Mouse (Mus musculus): ENCODE measurements around the gene Slc26a11. TPM values are rescaled to one million over a fixed set of nuclear protein-coding genes. Genes with fewer than 3 reads are reported as not detected.
"Not testable (repeated sequence)": the region's sequence is repeated elsewhere in the genome, so short reads cannot be mapped to it uniquely, and the experiment has no call there.

The Slc26a11 gene
- polyA plus RNA-seq, 1 experiment = 28.3 TPM

- WGBS = 82% methylated on average over 9 of the region's 9 CpGs
- no peak for DNase-seq (ENCODE audit: low read depth in 1 of 2, low spot score in 2 of 2)
- H3K27me3 ChIP-seq (ENCODE audit: control insufficient read depth, insufficient read depth, low read length) = no peaks in the 10 kb centered on the region
- H3K4me3 ChIP-seq (ENCODE audit: extremely low read depth, insufficient read depth, insufficient read length) = no peak overlapping the region
- no peak for TF ChIP-seq CTCF (IDR thresholded peaks at IDR 0.05; ENCODE audit: extremely low read depth, insufficient read depth, insufficient read length, insufficient replicate concordance)
- TF ChIP-seq POLR2A (IDR thresholded peaks at IDR 0.05; ENCODE audit: low read depth, low read length) = no peak
- peaks cover 12% of the 10 kb centered on the region; the same call in 1 of the 2 replicates for H3K4me1 ChIP-seq (ENCODE audit: control insufficient read depth, insufficient read depth, insufficient read length)
- H3K27ac ChIP-seq (ENCODE audit: insufficient read depth, low read length) = no peak overlapping the region
- H3K36me3 ChIP-seq (ENCODE audit: control insufficient read depth, insufficient read depth, low read length) = peaks cover 5% of the 10 kb centered on the region
These were observed 26.4 kb downstream of the Slc26a11 start for GRCm38 (mm10) chr11:119381631-119382337.

GRCm38 (mm10) chr11:119382338-119382850 is 27.0 kb downstream of the Slc26a11 start:
- TF ChIP-seq POLR2A (IDR thresholded peaks at IDR 0.05; ENCODE audit: low read depth, low read length) (no peak), CTCF (IDR thresholded peaks at IDR 0.05; ENCODE audit: extremely low read depth, insufficient read depth, insufficient read length, insufficient replicate concordance) (no peak)
- WGBS = 31% methylated on average over 6 of the region's 6 CpGs
- H3K27me3 ChIP-seq (ENCODE audit: control insufficient read depth, insufficient read depth, low read length) = no peaks in the 10 kb centered on the region
- DNase-seq (ENCODE audit: low read depth in 1 of 2, low spot score in 2 of 2) = no peak
- peaks cover 5% of the 10 kb centered on the region for H3K36me3 ChIP-seq (ENCODE audit: control insufficient read depth, insufficient read depth, low read length)
- no peak overlapping the region for H3K4me3 ChIP-seq (ENCODE audit: extremely low read depth, insufficient read depth, insufficient read length)
- H3K27ac ChIP-seq (ENCODE audit: insufficient read depth, low read length) = no peak overlapping the region
- H3K4me1 ChIP-seq (ENCODE audit: control insufficient read depth, insufficient read depth, insufficient read length) = peaks cover 12% of the 10 kb centered on the region; the same call in 1 of the 2 replicates

DNA sequence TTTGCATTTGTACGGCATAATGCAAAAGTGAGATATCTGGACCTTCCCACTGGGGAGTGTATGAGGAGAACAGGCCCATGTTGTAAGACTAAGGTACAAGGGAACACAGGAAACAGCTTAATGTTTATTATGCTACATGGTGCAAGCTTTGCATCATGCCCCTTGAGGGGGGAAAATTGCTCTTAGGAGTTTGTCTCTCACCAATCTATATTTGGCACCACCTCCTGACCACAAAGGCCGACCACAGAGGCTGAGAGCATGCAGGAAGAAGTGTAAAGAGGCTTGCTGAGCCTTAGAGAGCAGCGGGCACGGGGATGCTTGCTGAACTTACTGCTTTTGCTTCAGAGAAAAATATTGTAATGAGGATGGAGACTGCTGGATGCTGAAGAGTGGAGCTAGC is 29.5 kb downstream of the Slc26a11 start:
- Histone ChIP-seq H3K4me3 (ENCODE audit: extremely low read depth, insufficient read depth, insufficient read length) (no peak overlapping the region), H3K36me3 (ENCODE audit: control insufficient read depth, insufficient read depth, low read length) (peaks cover 3% of the 10 kb centered on the region), H3K4me1 (ENCODE audit: control insufficient read depth, insufficient read depth, insufficient read length) (peaks cover 17% of the 10 kb centered on the region), H3K27me3 (ENCODE audit: control insufficient read depth, insufficient read depth, low read length) (no peaks in the 10 kb centered on the region), H3K27ac (ENCODE audit: insufficient read depth, low read length) (peak overlapping the region; percentile 52; the same call in 1 of the 2 replicates)
- peak; percentile 43 to 72 for DNase-seq (ENCODE audit: low read depth in 1 of 2, low spot score in 2 of 2)
- 9% methylated on average over 4 of the region's 4 CpGs for WGBS
- no peak for TF ChIP-seq CTCF (IDR thresholded peaks at IDR 0.05; ENCODE audit: extremely low read depth, insufficient read depth, insufficient read length, insufficient replicate concordance)
- no peak for TF ChIP-seq POLR2A (IDR thresholded peaks at IDR 0.05; ENCODE audit: low read depth, low read length)

DNA sequence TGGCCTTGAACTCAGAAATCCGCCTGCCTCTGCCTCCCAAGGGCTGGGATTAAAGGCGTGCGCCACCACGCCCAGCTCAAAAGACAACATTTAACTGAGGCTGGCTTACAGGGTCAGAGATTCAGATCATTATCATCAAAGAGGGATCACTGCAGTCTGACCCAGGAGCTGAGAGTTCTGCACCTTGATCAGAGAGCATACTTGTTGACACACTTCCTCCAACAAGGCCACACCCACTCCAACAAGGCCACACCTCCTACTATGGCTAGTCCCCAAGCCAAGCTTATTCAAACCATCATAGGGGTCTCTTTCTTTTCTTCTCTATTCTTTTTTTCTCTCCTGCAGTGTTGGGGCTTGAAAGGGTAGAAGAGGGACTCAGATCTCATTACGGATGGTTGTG is 30.9 kb downstream of the Slc26a11 start:
- H3K4me1 ChIP-seq (ENCODE audit: control insufficient read depth, insufficient read depth, insufficient read length) = peaks cover 19% of the 10 kb centered on the region
- peak in 1 of 2 experiments; percentile 40 for DNase-seq (ENCODE audit: low read depth in 1 of 2, low spot score in 2 of 2)
- WGBS = 85% methylated on average over 5 of the region's 5 CpGs

DNA sequence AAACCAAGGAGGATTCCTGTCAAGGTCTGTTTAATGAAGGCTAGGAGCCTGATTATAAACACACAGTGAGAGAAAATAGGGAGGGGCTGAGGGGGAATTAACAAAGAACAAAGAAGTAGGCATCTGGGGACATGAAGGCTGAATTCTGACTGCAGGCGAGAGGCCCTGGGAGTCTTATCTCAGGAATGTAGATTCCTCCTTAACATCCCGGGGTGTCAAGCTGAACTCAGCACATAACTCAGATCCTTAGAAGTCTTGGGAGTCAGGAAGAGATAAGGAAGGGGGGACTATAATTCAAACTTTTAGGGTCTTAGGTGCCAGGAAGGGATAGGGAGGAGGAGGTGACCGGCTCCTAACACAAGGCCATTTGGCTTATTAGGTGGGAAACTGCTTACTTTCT is 31.9 kb downstream of the Slc26a11 start:
- peaks cover 27% of the 10 kb centered on the region for H3K4me1 ChIP-seq (ENCODE audit: control insufficient read depth, insufficient read depth, insufficient read length)
- not testable (repeated sequence) for DNase-seq (ENCODE audit: low read depth in 1 of 2, low spot score in 2 of 2); H3K36me3 ChIP-seq (ENCODE audit: control insufficient read depth, insufficient read depth, low read length); H3K27me3 ChIP-seq (ENCODE audit: control insufficient read depth, insufficient read depth, low read length); H3K4me3 ChIP-seq (ENCODE audit: extremely low read depth, insufficient read depth, insufficient read length); H3K27ac ChIP-seq (ENCODE audit: insufficient read depth, low read length)
- WGBS = 77% methylated on average over 3 of the region's 3 CpGs

More for the DNA sequence above, 30.9 kb downstream of the Slc26a11 start:
- Histone ChIP-seq H3K36me3 (ENCODE audit: control insufficient read depth, insufficient read depth, low read length) (no peaks in the 10 kb centered on the region), H3K27ac (ENCODE audit: insufficient read depth, low read length) (no peak overlapping the region), H3K27me3 (ENCODE audit: control insufficient read depth, insufficient read depth, low read length) (no peaks in the 10 kb centered on the region), H3K4me3 (ENCODE audit: extremely low read depth, insufficient read depth, insufficient read length) (no peak overlapping the region)
- TF ChIP-seq POLR2A (IDR thresholded peaks at IDR 0.05; ENCODE audit: low read depth, low read length) = no peak
- TF ChIP-seq CTCF (IDR thresholded peaks at IDR 0.05; ENCODE audit: extremely low read depth, insufficient read depth, insufficient read length, insufficient replicate concordance) = no peak

DNA sequence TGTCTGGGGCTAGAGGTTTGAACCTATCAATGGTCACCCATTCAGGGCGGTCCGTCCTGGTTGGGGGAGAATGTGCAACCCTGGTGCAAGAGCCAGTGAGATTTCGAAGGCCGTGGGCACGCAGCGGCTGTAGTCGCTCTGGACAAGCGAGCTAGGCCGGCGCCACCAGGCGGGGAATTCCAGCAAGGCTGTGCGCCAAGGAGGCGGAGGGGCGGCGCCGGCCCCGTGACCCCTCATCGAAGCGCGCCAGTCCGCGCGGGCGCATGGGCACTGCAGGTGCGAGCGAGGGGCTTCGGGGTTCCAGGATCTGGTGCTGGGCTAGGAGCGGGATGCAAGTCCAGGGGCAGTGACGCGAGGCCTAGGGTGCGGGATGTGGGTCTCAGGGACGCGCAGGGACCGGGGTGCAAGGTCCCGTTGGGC is 34.5 kb downstream of the Slc26a11 start:
- Histone ChIP-seq H3K36me3 (ENCODE audit: control insufficient read depth, insufficient read depth, low read length) (no peaks in the 10 kb centered on the region), H3K4me1 (ENCODE audit: control insufficient read depth, insufficient read depth, insufficient read length) (peaks cover 33% of the 10 kb centered on the region), H3K27ac (ENCODE audit: insufficient read depth, low read length) (peak overlapping the region; percentile 95), H3K27me3 (ENCODE audit: control insufficient read depth, insufficient read depth, low read length) (no peaks in the 10 kb centered on the region), H3K4me3 (ENCODE audit: extremely low read depth, insufficient read depth, insufficient read length) (peak overlapping the region; percentile 95)
- 2% methylated on average over 35 of the region's 35 CpGs for WGBS
- peak in 1 of 2 experiments; percentile 59 for DNase-seq (ENCODE audit: low read depth in 1 of 2, low spot score in 2 of 2)
- no peak; the same call in 1 of the 2 replicates for TF ChIP-seq CTCF (IDR thresholded peaks at IDR 0.05; ENCODE audit: extremely low read depth, insufficient read depth, insufficient read length, insufficient replicate concordance)
- TF ChIP-seq POLR2A (IDR thresholded peaks at IDR 0.05; ENCODE audit: low read depth, low read length) = no peak

Data from spleen, adult 2 months (tissue).